Mouse (Mus musculus) small intestine, adult 2 months (tissue): ENCODE measurements around the gene Smg9. TPM values are rescaled to one million over a fixed set of nuclear protein-coding genes. Genes with fewer than 3 reads are reported as not detected.

Experiments
- H3K27ac ChIP-seq: fragments of 200-500 bp; 2 replicates; pipeline ENCODE4 v1.5.1; 2012; ENCODE audit warnings: low read depth, low read length, control low read depth, inconsistent platforms; ENCODE audit not compliant: insufficient read depth
- H3K27me3 ChIP-seq: fragments of 200-500 bp; 2 replicates; pipeline ENCODE4 v1.6.1; 2012; ENCODE audit warnings: mild to moderate bottlenecking, moderate library complexity, low read length, inconsistent platforms; ENCODE audit not compliant: control insufficient read depth, insufficient read depth
- H3K36me3 ChIP-seq: fragments of 200-500 bp; 2 replicates; pipeline ENCODE4 v1.6.1; 2012; ENCODE audit warnings: mild to moderate bottlenecking, low read length, control low read depth, inconsistent platforms; ENCODE audit not compliant: control insufficient read depth, insufficient read depth
- H3K4me1 ChIP-seq: fragments of 200-500 bp; 2 replicates; pipeline ENCODE4 v1.6.1; 2012; ENCODE audit warnings: low read length, inconsistent platforms, mixed read lengths; ENCODE audit not compliant: control insufficient read depth, insufficient read depth, insufficient read length
- H3K4me3 ChIP-seq: fragments of 200-500 bp; 2 replicates; pipeline ENCODE4 v1.5.1; 2012; ENCODE audit warnings: low read depth, mild to moderate bottlenecking, control low read depth, inconsistent platforms, low read length, moderate library complexity
- CTCF ChIP-seq: fragments of 200-500 bp; IDR thresholded peaks from 2 replicates; pipeline ENCODE4 v1.5.1; 2012; ENCODE audit warnings: low read depth, mild to moderate bottlenecking, control low read depth, inconsistent platforms, low read length, moderate library complexity, mixed read lengths; ENCODE audit not compliant: insufficient replicate concordance, insufficient read length; ENCODE audit errors: extremely low read depth
- POLR2A ChIP-seq: fragments of 200-500 bp; IDR thresholded peaks from 2 replicates; pipeline ENCODE4 v1.6.1; 2012; ENCODE audit warnings: low read depth, mild to moderate bottlenecking, control low read depth, inconsistent platforms, low read length, moderate library complexity
- WGBS: fragments of 180-500 bp; shearing (Covaris S2); methylation state at CpG from one replicate; pipeline ENCODE4 v1.1.7; 2018; 5-methylcytosine and 5-hydroxymethylcytosine counted together
- polyA plus RNA-seq: library from polyadenylated mRNA; depleted of rRNA; stranded (reverse); fragments of >200 nt; gene quantifications from 2 replicates; pipeline ENCODE4 v1.2.3, GENCODE M21; 2012

The Smg9 gene
- polyA plus RNA-seq, 1 experiment, result 54.2 TPM

- Histone ChIP-seq H3K27me3 (peaks cover 9% of the 10 kb centered on the region; the same call in 1 of the 2 replicates), H3K27ac (no peak overlapping the region), H3K4me3 (no peak overlapping the region), H3K4me1 (peaks cover 4% of the 10 kb centered on the region; the same call in 1 of the 2 replicates), H3K36me3 (no peaks in the 10 kb centered on the region)
- TF ChIP-seq CTCF (no peak), POLR2A (no peak)
- WGBS, result 54% methylated on average over 14 of the region's 14 CpGs
Measured at GRCm38 (mm10) chr7:24448782-24449517, 49.5 kb downstream of the Smg9 start.

DNA sequence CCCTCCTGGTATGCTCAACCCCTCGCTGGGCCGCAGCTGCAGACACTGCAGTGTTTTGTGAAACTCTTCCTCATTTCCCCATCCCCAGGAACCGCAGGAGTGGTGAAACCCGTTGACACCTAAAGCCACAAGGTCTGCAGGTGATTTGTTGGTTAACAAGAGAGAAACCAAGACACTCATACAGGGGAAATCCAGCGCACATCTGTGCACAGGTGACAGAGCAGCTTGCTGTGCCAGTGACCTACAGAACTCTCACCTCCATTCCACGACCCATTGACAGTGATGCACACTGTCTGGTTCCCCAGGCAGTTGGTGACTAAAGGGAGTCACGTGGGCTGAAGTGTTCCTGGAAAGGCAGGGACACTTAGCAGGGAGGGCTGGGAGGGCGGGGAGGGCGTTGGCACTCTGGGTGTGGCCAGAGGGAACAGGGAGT is 51.2 kb downstream of the Smg9 start:
- Histone ChIP-seq H3K27ac (no peak overlapping the region), H3K27me3 (peaks cover 9% of the 10 kb centered on the region; the same call in 1 of the 2 replicates), H3K4me3 (no peak overlapping the region), H3K36me3 (no peaks in the 10 kb centered on the region), H3K4me1 (peaks cover 4% of the 10 kb centered on the region; the same call in 1 of the 2 replicates)
- 26% methylated on average over 9 of the region's 9 CpGs for WGBS
- no peak for TF ChIP-seq CTCF
- TF ChIP-seq POLR2A, result no peak

GRCm38 (mm10) chr7:24451855-24452311 is 52.5 kb downstream of the Smg9 start, which contains the start of gene Irgc1:
Gene Irgc1 (minus strand): TSS chr7:24452297.
- WGBS, result 71% methylated on average over 9 of the region's 9 CpGs
- H3K27me3 ChIP-seq, result peaks cover 9% of the 10 kb centered on the region; the same call in 1 of the 2 replicates
- H3K36me3 ChIP-seq, result no peaks in the 10 kb centered on the region
- no peak for TF ChIP-seq POLR2A
- no peak for TF ChIP-seq CTCF
- no peak within 1 kb of the TSS for H3K4me3 ChIP-seq
- peaks cover 4% of the 10 kb centered on the region; the same call in 1 of the 2 replicates for H3K4me1 ChIP-seq
- no peak within 1 kb of the TSS for H3K27ac ChIP-seq

- Histone ChIP-seq H3K4me3 (no peak overlapping the region), H3K27me3 (peaks cover 9% of the 10 kb centered on the region), H3K36me3 (no peaks in the 10 kb centered on the region), H3K4me1 (peaks cover 7% of the 10 kb centered on the region; the same call in 1 of the 2 replicates), H3K27ac (no peak overlapping the region)
- 63% methylated on average over 2 of the region's 2 CpGs for WGBS
- TF ChIP-seq CTCF, result no peak
- TF ChIP-seq POLR2A, result no peak
Measured at GRCm38 (mm10) chr7:24454199-24454598, 54.8 kb downstream of the Smg9 start.

GRCm38 (mm10) chr7:24455726-24456125 is 56.3 kb downstream of the Smg9 start:
- TF ChIP-seq CTCF (no peak), POLR2A (no peak)
- peaks cover 14% of the 10 kb centered on the region; the same call in 1 of the 2 replicates for H3K4me1 ChIP-seq
- no peak overlapping the region for H3K27ac ChIP-seq
- H3K27me3 ChIP-seq, result peaks cover 9% of the 10 kb centered on the region
- WGBS, result 55% methylated on average over 5 of the region's 5 CpGs
- H3K4me3 ChIP-seq, result no peak overlapping the region
- no peaks in the 10 kb centered on the region for H3K36me3 ChIP-seq

DNA sequence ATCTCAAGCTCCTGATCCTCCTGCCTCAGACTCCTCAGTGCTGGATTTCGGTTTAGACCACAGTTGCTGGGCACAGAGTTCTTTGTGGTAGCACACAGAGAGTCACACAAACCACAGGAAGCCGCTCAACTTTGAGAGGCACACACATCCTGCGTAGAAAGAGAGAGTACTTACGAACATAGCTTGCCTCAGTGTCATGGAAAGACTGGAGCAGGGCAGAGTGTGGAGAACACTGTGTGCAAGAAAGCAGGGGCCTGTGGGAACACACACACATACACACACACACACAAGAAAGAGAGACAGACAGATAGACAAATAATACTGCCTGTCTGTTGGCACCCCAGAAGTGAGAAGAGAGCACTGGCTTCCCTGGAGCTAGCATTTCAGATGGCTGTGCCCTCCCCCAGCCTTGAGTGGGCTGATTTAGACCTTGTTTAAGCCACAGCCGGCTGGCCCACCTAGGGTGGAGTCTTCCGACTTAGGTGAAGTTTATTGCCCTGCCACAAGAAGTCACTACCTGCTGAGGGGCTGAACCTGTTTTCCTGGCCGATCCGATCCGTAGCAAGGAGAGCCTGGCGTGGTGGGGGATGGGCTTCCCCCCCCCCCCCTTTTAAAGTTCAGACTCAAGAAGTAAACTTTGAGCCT is 58.4 kb downstream of the Smg9 start:
- peaks cover 24% of the 10 kb centered on the region for H3K4me1 ChIP-seq
- TF ChIP-seq POLR2A (no peak), CTCF (no peak)
- no peaks in the 10 kb centered on the region for H3K36me3 ChIP-seq
- H3K27ac ChIP-seq, result peak overlapping the region; percentile 13; the same call in 1 of the 2 replicates
- 46% methylated on average over 10 of the region's 10 CpGs for WGBS
- H3K27me3 ChIP-seq, result peaks cover 5% of the 10 kb centered on the region
- no peak overlapping the region for H3K4me3 ChIP-seq

- Histone ChIP-seq H3K4me3 (no peak overlapping the region), H3K27ac (peak overlapping the region; percentile 32), H3K36me3 (no peaks in the 10 kb centered on the region), H3K27me3 (peaks cover 4% of the 10 kb centered on the region; the same call in 1 of the 2 replicates), H3K4me1 (peaks cover 25% of the 10 kb centered on the region)
- WGBS, result 38% methylated on average over 5 of the region's 5 CpGs
- TF ChIP-seq POLR2A (no peak), CTCF (no peak)
Measured at GRCm38 (mm10) chr7:24459440-24459839, 60.0 kb downstream of the Smg9 start.
